Mouse (Mus musculus): ENCODE results near the gene Plpp6. TPM values are rescaled to one million over a fixed set of nuclear protein-coding genes. Genes with fewer than 3 reads are reported as not detected.
A peak's percentile ranks its signal among the peaks of the same experiment; 100 is the strongest.

Plpp6 gene
- total RNA-seq, 1 experiment, result 2.0 TPM

- in situ Hi-C loops (cut with MboI; ENCODE audit: low sequenced_read_pairs in 2 of 2, unreplicated experiment in 2 of 2), result no loop called here
- no peaks in the 10 kb centered on the region for H3K36me3 ChIP-seq (ENCODE audit: control insufficient read depth, insufficient read depth, low read length, poor library complexity, severe bottlenecking)
- no peaks in the 10 kb centered on the region for H3K9me3 ChIP-seq (ENCODE audit: control insufficient read depth, insufficient read depth, low read depth, low read length)
- no peak for DNase-seq (ENCODE audit: low read depth, low spot score)
- no peak overlapping the region for H3K9ac ChIP-seq (ENCODE audit: insufficient read depth, low read depth, low read length, poor library complexity, severe bottlenecking)
- peaks cover 0 to 4% of the 10 kb centered on the region in 2 experiments; a peak in 2 of 4 replicates for H3K4me1 ChIP-seq (ENCODE audit: control insufficient read depth in 2 of 2, insufficient read depth in 2 of 2, low read length in 2 of 2, poor library complexity in 1 of 2)
- TF ChIP-seq MAFK (IDR thresholded peaks at IDR 0.05; ENCODE audit: insufficient read depth, low read depth, low read length), result no peak
- TF ChIP-seq HCFC1 (IDR thresholded peaks at IDR 0.05; ENCODE audit: borderline replicate concordance, insufficient read depth, low read length), result no peak
- H3K27ac ChIP-seq (ENCODE audit: insufficient read depth, low read depth, low read length, poor library complexity, severe bottlenecking), result no peak overlapping the region
- H3K4me3 ChIP-seq (ENCODE audit: insufficient read depth in 1 of 2, low read depth in 1 of 2, low read length in 2 of 2, poor library complexity in 1 of 2, severe bottlenecking in 1 of 2), result no peak overlapping the region
These were observed 4.4 kb downstream of the Plpp6 start for GRCm38 (mm10) chr19:28968178-28968577.

DNA sequence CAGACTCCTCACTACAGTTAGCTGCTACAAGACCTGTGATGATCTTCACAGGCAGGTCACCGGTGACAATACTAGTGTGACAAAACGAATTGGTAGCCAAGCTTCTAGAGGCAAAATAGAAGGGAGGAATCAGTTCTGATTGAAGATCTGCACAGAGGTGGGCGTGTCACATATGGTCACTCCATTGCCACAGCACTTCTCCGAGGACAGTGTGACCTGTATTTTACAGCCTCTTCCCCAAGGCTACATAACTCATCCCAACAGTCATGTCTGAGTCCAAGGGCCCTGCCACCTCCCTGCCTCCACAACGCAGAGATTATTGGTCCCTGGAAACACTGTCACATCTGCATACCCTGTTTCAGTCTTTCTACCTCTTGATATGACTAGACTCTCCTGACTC, 5.5 kb downstream of the Plpp6 start:
- Histone ChIP-seq H3K36me3 (ENCODE audit: control insufficient read depth, insufficient read depth, low read length, poor library complexity, severe bottlenecking) (no peaks in the 10 kb centered on the region), H3K27ac (ENCODE audit: insufficient read depth, low read depth, low read length, poor library complexity, severe bottlenecking) (no peak overlapping the region), H3K9me3 (ENCODE audit: control insufficient read depth, insufficient read depth, low read depth, low read length) (no peaks in the 10 kb centered on the region), H3K9ac (ENCODE audit: insufficient read depth, low read depth, low read length, poor library complexity, severe bottlenecking) (no peak overlapping the region), H3K4me1 (ENCODE audit: control insufficient read depth in 2 of 2, insufficient read depth in 2 of 2, low read length in 2 of 2, poor library complexity in 1 of 2) (peaks cover 0 to 4% of the 10 kb centered on the region in 2 experiments; a peak in 2 of 4 replicates), H3K4me3 (ENCODE audit: insufficient read depth in 1 of 2, low read depth in 1 of 2, low read length in 2 of 2, poor library complexity in 1 of 2, severe bottlenecking in 1 of 2) (no peak overlapping the region)
- no peak for DNase-seq (ENCODE audit: low read depth, low spot score)
- in situ Hi-C loops (cut with MboI; ENCODE audit: low sequenced_read_pairs in 2 of 2, unreplicated experiment in 2 of 2), result no loop called here
- no peak for TF ChIP-seq HCFC1 (IDR thresholded peaks at IDR 0.05; ENCODE audit: borderline replicate concordance, insufficient read depth, low read length)
- TF ChIP-seq CHD2 (IDR thresholded peaks at IDR 0.05; ENCODE audit: low read depth, low read length), result no peak
- TF ChIP-seq ZC3H11A (IDR thresholded peaks at IDR 0.05; ENCODE audit: borderline replicate concordance, low read depth, low read length), result no peak
- TF ChIP-seq ZNF384 (IDR thresholded peaks at IDR 0.05; ENCODE audit: low read depth, low read length), result no peak
- no peak for TF ChIP-seq MAFK (IDR thresholded peaks at IDR 0.05; ENCODE audit: insufficient read depth, low read depth, low read length)

- TF ChIP-seq ZNF384 (IDR thresholded peaks at IDR 0.05; ENCODE audit: low read depth, low read length), result no peak
- no peak for TF ChIP-seq HCFC1 (IDR thresholded peaks at IDR 0.05; ENCODE audit: borderline replicate concordance, insufficient read depth, low read length)
- no peak for TF ChIP-seq CHD2 (IDR thresholded peaks at IDR 0.05; ENCODE audit: low read depth, low read length)
- TF ChIP-seq MAFK (IDR thresholded peaks at IDR 0.05; ENCODE audit: insufficient read depth, low read depth, low read length), result no peak
- no peak for TF ChIP-seq ZC3H11A (IDR thresholded peaks at IDR 0.05; ENCODE audit: borderline replicate concordance, low read depth, low read length)
- no peak overlapping the region for H3K9ac ChIP-seq (ENCODE audit: insufficient read depth, low read depth, low read length, poor library complexity, severe bottlenecking)
- no peaks in the 10 kb centered on the region for H3K9me3 ChIP-seq (ENCODE audit: control insufficient read depth, insufficient read depth, low read depth, low read length)
- H3K27ac ChIP-seq (ENCODE audit: insufficient read depth, low read depth, low read length, poor library complexity, severe bottlenecking), result no peak overlapping the region
- H3K4me1 ChIP-seq (ENCODE audit: control insufficient read depth in 2 of 2, insufficient read depth in 2 of 2, low read length in 2 of 2, poor library complexity in 1 of 2), result no peaks in the 10 kb centered on the region; a peak in 1 of 4 replicates
- no peaks in the 10 kb centered on the region for H3K36me3 ChIP-seq (ENCODE audit: control insufficient read depth, insufficient read depth, low read length, poor library complexity, severe bottlenecking)
- DNase-seq (ENCODE audit: low read depth, low spot score), result no peak
- no peak overlapping the region for H3K4me3 ChIP-seq (ENCODE audit: insufficient read depth in 1 of 2, low read depth in 1 of 2, low read length in 2 of 2, poor library complexity in 1 of 2, severe bottlenecking in 1 of 2)
- in situ Hi-C loops (cut with MboI; ENCODE audit: low sequenced_read_pairs in 2 of 2, unreplicated experiment in 2 of 2), result no loop called here
These were observed 6.5 kb downstream of the Plpp6 start for GRCm38 (mm10) chr19:28970251-28970650.

DNA sequence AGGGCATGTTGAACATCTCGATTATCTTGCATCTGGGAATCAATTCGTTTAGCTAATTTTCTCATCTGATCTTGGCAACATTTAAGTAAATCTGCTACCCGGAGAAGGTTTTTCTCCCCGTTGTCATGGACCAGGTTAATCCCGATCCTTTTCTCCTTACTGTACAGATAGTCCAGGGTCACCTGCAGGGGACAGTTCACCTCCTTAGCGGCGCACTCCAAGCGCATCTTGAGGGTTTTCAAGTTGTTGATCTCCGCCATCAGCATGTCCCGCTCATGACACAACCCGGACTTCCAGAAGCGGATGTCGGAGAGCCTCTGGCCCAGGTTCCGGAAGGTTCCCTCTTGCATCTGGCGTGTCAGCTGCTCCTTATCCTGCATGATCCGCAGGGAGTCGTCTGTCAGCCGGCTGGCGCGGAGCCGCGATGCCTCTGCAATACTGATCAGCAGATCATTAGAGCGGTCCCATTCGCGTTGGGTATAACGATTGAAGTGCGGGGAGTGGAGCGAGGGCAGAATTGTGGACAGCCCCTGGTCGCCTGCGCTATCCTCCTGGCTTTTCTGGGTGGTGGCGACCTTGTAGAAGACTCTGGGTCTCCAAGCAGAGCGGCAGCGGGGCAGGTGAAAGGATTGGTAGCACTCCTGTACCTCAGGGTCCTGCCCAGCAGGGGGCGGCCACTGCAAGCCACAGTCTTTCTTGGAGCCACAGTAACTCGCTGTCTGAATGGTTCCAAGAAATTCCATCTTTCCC, 11.3 kb downstream of the Plpp6 start:
- Histone ChIP-seq H3K4me3 (ENCODE audit: insufficient read depth in 1 of 2, low read depth in 1 of 2, low read length in 2 of 2, poor library complexity in 1 of 2, severe bottlenecking in 1 of 2) (peak overlapping the region; percentile 63 to 64), H3K9me3 (ENCODE audit: control insufficient read depth, insufficient read depth, low read depth, low read length) (no peaks in the 10 kb centered on the region), H3K36me3 (ENCODE audit: control insufficient read depth, insufficient read depth, low read length, poor library complexity, severe bottlenecking) (no peaks in the 10 kb centered on the region), H3K4me1 (ENCODE audit: control insufficient read depth in 2 of 2, insufficient read depth in 2 of 2, low read length in 2 of 2, poor library complexity in 1 of 2) (no peaks in the 10 kb centered on the region), H3K9ac (ENCODE audit: insufficient read depth, low read depth, low read length, poor library complexity, severe bottlenecking) (peak overlapping the region; percentile 21), H3K27ac (ENCODE audit: insufficient read depth, low read depth, low read length, poor library complexity, severe bottlenecking) (no peak overlapping the region)
- in situ Hi-C loops (cut with MboI; ENCODE audit: low sequenced_read_pairs in 2 of 2, unreplicated experiment in 2 of 2), result no loop called here
- TF ChIP-seq ZC3H11A (IDR thresholded peaks at IDR 0.05; ENCODE audit: borderline replicate concordance, low read depth, low read length), result peak; percentile 61; the same call in 1 of the 2 replicates
- TF ChIP-seq MAFK (IDR thresholded peaks at IDR 0.05; ENCODE audit: insufficient read depth, low read depth, low read length), result no peak
- TF ChIP-seq ZNF384 (IDR thresholded peaks at IDR 0.05; ENCODE audit: low read depth, low read length), result no peak
- peak; percentile 66 for DNase-seq (ENCODE audit: low read depth, low spot score)

- no peaks in the 10 kb centered on the region for H3K9me3 ChIP-seq (ENCODE audit: control insufficient read depth, insufficient read depth, low read depth, low read length)
- no peaks in the 10 kb centered on the region for H3K36me3 ChIP-seq (ENCODE audit: control insufficient read depth, insufficient read depth, low read length, poor library complexity, severe bottlenecking)
- DNase-seq (ENCODE audit: low read depth, low spot score), result no peak
- TF ChIP-seq MAFK (IDR thresholded peaks at IDR 0.05; ENCODE audit: insufficient read depth, low read depth, low read length), result no peak
- no peak for TF ChIP-seq ZC3H11A (IDR thresholded peaks at IDR 0.05; ENCODE audit: borderline replicate concordance, low read depth, low read length)
- H3K9ac ChIP-seq (ENCODE audit: insufficient read depth, low read depth, low read length, poor library complexity, severe bottlenecking), result no peak overlapping the region
- H3K27ac ChIP-seq (ENCODE audit: insufficient read depth, low read depth, low read length, poor library complexity, severe bottlenecking), result no peak overlapping the region
- in situ Hi-C loops (cut with MboI; ENCODE audit: low sequenced_read_pairs in 2 of 2, unreplicated experiment in 2 of 2), result no loop called here
- H3K4me3 ChIP-seq (ENCODE audit: insufficient read depth in 1 of 2, low read depth in 1 of 2, low read length in 2 of 2, poor library complexity in 1 of 2, severe bottlenecking in 1 of 2), result no peak overlapping the region
- no peaks in the 10 kb centered on the region for H3K4me1 ChIP-seq (ENCODE audit: control insufficient read depth in 2 of 2, insufficient read depth in 2 of 2, low read length in 2 of 2, poor library complexity in 1 of 2)
These were observed 18.9 kb downstream of the Plpp6 start for GRCm38 (mm10) chr19:28982617-28983016.

Measured in ES-E14 (cell line).